Mouse (Mus musculus) frontal cortex, postnatal 25 days (tissue): ENCODE data around the gene Hivep1.

ENCODE experiments used
- DNase-seq, 2 experiments: peaks; one replicate each; pipeline ENCODE4 v3.0.0; 2022; ENCODE audit warnings: low spot score in 2 of 2

Gene Hivep1

DNA sequence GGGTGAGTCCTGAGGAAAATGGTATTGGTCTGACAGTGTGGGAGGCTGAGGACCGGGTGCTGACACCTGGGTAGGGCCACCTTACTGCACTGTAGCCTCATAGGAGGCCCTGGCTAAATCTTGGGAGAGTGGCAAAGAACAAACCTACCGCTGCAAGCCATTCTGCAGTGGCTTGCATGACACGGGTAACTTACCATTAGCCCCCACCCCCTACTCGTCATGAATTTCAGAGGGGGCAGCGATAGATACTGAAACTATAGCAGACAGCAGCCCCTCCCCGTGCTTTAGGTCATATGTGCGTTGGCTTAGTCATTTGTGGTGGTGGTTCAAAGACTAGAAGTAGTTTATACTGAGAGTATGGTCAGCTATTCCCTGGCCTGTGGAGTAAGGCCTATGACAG lies 61.8 kb downstream of the Hivep1 start:
- no peak for DNase-seq

DNA sequence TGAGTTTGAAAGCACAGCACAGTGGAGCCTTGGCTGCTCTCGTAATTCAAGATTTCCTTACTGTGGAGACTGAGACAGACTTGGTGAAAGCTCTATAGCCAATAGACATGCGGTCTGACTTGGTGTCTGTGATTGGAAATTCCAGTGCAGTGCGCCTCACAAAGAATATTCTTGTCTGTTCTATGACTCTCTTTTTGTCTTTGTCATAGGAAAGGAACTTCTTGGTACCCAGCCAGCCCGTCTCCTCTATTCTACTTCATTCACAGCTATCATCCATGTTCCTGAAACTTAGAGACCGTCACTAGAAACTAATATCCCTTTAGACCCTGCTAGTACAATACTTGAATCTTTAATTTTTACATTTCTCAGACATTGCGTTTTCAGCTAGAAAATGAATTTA lies 64.5 kb downstream of the Hivep1 start:
- DNase-seq = no peak

DNA sequence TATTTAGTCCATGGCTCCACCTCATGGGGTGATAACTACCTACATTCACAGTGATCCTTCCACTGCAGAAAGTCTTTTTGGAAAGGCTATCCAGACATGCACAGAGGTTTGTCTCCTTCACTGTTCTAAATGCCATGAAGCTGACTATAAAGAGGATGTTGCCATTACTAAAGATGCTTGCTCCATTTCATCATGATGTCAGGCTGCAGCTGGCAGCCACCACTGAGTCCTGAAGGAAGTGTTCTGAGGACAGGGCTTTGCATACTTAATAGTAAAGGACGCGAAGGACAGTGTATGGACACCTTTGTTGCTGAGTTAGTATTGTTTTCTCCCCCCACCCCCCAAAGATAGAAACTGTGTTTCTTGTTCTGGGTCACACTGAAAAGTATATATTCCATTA lies 67.2 kb downstream of the Hivep1 start:
- no peak for DNase-seq

DNA sequence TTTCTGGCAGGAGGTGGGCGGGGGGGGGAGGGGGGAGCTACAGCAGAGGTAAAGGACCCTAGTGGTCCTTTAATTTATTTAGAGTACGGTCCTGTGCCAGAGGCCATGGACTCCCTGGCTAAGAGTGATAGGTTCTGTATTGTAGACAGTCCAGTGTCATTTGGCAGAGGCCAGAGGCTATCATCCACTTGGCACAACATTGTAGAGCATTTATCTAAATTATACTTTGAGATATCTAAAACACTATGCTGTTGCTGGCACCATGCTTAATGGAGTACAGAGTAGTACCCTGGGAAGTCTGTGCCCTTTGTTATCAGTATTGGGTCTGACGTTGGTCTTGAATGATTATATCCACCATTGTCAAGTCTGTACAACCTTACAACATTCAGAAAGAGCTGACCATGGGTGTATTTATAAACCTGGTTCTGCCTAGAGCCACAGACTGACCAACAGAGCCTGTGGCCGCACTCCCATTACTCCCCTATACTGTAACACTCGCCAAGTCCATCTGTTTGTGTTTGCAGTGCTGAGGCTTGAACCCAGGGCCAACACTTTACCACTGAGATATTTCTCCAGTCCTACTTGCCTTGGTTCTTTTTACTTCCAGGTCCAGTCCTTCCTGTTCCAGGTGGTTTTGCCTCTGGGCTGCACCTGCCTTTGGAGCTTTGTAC lies 69.4 kb downstream of the Hivep1 start:
- DNase-seq = no peak

DNA sequence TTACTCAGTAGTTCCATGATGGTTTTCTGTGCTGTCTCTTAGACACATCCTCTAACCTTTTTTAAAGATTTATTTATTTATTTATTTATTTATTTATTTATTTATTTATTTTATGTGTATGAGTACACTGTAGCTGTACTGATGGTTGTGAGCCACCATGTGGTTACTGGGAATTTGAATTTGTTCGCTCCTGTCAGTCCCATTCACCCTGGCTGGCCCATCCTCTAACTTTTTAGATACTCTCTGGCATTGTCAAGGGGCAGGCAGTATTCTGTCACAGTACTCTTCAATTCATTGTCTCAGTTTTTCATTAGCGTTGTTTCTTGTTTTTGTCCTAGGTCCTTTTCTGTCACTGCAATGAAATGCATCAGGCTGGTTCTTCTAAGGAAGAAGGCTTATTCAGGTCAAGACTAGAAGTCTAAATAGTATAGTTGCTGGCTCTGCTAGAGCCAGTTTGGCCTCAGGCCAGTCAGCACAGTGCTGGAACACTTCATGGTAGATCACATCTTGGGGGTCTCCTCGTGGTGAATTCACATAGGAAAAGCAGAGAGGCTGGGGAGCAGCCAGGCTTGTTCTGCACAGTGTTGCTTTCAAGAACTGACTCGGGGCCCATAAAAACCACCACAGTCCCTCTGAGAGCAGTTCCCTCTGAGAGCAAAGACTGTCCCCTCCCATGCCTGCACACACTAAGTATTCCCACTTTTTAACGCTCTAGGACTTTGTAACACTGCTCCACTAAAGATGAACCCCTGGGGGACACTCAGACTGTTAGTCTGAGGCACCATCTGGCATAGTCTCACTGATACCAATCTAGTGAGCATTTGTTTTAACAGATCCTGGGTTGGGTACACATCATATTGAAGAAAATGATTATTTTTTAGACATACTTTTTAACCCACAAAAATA lies 70.2 kb downstream of the Hivep1 start:
- DNase-seq = no peak

DNA sequence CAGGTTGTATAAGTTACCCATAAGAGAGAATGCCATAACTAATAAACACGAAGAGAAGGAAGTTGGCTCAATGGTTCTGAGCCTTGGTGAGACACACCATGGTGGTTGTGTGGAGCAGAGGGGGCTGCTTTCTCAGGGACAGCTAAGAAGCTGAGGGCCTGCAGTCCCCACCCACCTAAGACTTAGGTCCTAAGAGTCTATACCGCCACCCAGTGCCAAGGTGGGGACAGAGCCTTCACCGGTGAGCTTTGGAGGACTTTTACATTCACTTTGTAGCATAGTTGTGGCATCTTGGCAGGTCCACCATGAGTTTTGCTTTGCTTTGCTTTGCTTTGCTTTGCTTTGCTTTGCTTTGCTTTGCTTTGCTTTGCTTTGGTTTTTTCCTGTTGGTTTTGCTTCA lies 92.8 kb downstream of the Hivep1 start:
- no peak for DNase-seq

DNA sequence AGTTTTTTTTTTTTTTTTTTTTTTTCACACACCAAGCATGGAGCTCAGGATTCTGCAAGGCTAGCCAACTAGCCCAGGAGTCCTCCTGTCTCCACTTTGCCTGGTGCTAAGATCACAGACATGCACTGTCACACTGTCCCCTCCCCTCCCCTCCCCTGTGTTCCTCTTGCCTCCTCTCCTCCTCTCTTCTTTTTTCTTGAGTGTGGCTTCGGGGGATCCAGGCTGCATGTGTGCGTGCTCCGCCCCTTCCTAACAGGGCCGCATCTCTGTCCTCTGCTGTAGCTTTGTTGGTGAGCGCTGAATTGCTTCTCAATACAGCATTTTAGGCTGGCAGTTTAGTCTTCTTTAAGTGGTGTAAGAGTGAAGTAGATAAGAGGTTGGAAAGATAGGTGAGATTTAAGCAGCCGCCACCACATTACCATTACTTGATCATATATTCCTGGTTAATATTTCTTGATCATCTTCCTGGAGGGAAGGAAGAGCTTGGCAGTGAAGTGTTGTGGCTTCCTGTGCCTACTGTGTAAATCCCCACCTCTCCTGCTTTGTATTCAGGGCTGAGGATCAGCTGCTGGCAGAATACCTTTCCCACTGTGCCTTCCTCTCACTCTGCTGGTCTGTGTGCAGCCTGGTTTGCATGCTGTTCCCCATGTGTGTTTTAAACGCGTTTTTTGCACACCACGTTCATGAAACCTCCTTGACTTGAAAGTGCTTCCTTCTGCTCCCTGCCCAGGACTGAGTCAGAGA lies 97.7 kb downstream of the Hivep1 start:
- no peak for DNase-seq

DNA sequence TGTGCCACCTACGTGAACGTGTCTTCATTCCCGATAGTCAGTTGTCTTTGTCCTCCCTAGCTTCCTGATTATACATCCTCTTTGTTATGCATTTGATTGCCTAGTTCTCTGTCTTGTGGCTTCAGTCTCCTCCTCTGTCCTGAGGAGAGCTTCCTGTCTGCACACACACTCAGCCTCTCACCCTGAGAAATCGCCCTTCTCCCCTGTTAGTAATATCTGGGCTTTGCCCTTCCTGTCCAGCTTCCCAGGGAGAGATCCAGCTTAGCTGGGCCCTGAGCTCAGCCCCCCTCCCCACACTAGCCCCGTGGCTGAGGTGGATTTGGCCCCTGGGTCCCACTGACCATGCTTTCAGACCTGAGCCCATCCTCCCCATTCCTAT lies 98.2 kb downstream of the Hivep1 start:
- DNase-seq = no peak

DNA sequence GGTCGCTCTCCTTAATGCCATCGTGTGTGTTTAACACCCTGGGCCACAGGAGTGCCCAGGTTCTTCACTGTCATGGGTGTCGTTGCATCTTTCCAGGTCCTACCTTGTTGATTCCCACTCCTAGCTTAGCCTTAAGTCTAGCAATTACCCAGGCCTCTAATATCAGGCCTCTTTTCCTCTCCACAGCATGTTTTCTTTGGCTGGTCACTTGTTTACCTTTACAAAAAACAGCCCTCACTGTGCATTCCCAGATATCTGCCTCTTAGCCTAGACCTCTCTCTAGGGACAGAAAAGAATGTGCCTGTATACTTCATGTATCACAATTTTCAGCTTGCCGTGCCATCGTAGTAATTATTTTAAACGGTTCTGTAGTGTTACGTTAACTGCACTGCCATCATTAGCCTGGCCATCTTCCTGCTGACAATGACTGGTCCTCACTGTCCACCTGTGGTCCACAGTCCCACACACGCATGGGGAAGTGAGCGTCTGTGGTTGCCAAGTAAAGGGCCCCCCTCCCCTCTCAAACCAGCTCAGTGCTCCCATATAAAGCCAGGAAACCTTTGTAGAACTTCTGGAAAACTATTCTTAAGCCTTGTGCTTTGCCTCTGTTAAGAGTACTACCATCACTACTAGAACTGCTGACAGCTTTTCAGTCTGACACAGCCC lies 98.8 kb downstream of the Hivep1 start:
- no peak for DNase-seq

DNA sequence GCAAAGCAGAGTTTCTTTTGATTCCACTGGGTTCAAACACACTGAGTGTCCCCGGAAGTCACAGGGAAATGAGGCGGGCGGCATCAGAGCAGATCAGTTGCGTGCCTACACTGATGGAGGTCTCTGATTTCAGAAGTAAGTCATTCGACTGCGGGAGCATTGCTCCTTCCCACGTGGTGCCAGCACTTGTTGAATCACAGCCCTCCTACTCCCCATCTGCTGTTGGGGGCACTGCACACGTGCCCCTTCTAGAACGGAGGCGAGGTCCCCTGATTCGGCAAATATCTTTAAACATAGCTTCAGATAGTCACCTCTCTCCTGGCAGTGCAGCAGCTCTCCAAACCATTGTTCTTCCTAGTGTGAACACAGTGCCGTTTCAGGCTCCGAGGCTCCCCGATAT lies 106.4 kb downstream of the Hivep1 start:
- no peak for DNase-seq

DNA sequence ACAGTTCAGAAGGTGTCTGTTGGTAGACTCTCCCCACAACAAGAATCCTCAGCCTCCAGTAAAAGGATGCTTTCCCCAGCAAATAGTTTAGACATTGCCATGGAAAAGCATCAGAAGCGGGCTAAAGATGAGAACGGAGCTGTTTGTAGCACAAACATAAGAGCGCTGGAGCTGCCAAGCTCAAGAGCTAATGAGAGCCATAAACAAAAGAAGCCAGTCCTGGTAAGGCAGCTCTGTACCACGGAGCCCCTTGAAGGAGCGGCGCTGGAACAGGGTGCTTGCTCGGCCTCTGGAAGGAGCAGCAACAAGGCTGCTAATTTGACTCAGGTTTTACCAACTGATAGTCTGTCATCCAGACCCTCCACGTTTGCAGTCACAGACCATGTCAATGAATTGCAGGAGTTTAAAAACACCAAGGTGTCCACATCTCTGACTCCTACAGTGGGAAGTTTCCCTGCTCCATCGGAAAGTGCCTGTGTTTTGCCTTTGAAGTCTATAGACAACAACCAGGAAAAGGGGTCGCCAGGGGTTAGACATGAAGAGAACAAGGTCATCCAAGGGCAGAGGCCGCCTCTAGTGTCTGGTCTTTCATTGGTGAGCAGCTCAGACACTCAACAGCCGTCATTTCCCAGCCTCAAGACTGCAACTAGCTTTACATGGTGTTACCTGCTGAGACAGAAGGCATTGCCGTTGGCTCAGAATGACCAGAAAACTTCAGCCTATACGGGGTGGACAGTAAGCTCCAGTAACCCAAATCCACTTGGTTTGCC lies 107.8 kb downstream of the Hivep1 start:
- no peak for DNase-seq

DNA sequence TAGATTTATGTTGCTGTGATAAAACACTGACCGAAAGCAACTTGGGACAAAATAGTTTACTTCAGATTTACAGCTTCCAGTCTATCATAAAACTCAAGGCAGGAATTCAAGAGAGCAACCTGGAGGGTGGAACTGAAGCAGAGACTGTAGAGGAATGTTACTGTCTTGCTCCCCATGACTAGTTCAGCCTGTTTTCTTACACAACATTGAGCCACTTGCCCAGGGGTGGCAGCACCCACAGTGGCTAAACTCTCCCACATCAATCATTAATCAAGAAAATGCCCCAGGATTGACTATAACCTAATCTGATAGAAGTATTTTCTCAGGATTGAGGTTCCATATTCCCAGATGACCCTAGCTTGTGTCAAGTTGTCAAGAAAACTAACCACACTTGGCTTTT lies 119.0 kb downstream of the Hivep1 start:
- no peak for DNase-seq

DNA sequence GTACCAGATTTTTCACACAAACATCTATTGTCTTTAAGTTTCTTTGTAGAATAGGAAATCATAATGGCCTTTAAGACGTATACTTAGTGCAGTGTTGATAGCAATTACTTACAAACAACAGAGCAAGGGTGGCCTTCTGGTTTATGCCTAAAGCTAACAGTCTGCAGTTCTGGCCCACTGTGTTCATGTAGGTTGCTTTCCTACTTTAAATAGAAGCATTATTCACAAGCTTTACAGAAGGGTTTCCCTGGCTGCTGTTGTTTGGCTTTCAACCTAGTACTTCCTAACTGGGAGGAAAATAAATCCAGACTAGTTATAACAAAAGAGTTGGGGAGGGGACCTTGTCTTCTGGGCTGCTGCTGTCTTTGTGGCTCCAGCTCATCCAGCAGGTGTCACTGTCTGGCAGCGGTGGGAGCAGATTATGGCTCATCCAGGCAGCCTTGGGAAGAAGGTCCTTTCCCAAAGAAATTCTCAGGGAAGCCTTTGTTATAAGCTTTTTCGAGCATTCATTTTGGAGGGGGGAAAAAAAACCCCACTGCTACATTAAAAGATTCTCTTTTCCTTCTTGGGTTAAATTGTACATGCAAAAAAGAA lies 123.1 kb downstream of the Hivep1 start:
- DNase-seq = no peak

DNA sequence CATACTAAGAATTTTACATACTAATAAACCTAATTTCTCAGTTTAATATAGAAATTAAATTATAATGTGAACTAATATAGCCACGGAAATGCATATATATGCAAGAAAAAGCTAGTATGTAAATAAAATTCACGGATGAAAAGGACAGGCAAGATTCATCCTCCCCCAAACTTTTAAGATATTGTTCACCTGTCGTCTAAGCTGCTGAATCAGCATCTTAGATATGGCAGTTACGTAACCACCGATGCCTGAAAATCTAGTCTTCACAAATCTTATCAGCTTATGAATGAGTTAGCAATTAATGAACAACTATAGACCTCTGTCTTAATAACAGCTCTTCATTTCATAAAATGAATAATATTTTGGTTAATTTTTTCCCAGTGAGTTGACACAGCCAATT lies 130.8 kb downstream of the Hivep1 start:
- DNase-seq = no peak

DNA sequence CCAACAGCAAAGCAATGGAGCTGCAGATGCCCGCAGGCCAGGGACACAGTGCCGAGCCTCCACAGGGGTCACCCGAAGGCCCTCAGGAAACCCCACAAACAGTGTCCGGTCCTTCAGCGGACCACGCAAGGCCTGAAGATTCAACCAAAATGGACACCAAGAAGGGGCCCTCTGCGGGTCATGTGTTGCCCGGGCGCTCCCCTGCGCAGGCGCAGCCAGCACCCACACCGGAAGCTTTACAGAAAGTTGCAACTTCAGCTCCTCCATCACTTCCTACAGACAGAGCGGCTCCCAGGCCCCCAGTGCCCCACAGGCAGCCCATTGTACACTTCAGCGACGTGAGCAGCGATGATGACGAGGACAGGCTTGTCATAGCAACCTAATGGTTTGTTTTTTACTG lies 132.3 kb downstream of the Hivep1 start:
- no peak for DNase-seq

DNA sequence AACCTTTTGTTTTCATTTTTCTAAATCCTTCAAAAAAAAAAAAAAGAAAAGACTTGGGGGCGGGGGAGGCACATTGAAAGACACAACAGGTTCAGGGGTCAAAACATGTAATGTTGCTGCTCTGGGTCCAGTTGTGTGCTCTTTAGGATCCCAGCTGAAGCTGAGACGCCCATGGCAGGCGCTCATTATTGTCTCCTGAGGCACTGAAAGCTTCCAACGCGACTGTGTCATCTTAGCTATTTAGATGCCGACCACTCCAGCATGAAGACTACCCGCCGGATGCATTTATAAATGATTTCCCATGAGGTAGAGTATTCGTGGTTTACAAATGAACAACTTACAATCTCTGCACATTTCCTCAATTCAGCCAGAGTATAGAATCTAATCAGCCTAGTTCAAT lies 141.2 kb downstream of the Hivep1 start:
- DNase-seq = no peak

DNA sequence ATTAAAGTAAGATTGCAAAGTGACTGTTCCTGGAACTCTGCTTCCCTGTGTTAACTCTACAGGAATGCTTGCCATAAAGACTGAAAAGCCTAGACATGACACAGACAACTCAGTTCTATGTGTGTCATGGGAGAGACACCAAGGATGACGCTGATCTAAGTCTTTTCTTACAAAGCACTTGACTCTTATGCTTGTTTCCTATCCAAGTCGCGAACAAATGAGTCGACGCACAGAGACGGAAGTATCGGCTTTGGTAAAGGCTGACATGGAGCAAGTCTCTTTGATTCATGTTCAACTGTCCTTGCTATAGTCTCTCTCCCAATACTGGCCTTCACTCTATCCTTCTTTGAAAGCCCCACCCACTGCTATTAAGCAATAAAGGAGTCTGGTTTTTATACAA lies 143.8 kb downstream of the Hivep1 start:
- no peak for DNase-seq

DNA sequence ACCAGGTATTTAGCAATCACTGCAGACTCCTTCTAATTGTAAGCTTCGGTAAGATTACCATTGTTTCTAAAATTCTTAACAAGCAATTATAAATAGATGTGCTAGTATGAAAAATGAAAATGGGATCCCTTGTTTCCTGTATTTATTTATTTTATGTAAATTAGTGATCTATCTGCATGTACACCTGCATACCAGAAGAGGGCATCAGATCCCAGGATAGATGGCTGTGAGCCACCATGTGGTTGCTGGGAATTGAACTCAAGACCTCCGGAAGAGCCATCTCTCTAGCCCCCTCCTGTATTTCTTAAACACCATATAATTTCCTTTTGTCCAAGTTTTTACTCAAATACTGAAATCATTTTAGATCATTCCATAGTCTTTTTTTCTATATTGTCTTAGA lies 145.8 kb downstream of the Hivep1 start:
- no peak for DNase-seq

DNA sequence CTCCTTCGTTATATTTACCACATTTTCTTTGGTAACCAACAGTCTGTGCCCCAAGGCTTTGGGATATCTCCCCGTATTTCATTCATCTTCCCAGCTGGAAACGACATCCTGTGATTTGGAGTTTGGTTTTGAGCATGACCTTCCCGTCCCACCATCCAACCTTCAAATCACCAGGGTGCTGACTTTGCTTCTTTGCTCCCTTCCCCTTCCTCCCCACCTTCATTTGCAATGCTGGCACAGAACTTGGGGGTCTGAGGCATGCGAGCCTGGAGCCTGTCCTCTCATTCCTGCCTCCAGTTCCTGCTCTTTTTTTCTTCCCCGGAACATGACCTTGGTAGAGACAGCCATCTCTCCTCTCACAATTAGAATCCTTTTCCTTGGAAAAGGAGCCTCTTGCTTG lies 161.7 kb downstream of the Hivep1 start:
- no peak for DNase-seq

DNA sequence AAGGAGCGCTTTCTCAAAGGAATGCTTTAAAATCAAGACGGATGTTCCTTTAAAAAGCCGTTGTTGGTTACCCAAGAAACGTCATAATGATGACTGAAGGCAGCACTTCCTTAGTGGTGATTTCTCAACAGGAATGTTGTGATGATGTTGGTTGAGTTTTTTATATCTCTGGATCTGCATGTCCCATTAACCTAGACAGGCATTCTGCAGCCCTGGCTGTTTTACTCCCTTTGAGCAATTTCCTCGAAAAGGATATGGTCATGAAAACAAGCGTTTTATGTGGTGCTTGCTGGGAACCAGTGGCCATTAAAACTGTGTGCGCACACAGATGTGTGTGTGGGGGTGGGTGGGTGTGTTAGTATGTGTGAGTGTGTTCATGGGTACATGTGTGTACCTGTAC lies 170.6 kb downstream of the Hivep1 start:
- DNase-seq = no peak

DNA sequence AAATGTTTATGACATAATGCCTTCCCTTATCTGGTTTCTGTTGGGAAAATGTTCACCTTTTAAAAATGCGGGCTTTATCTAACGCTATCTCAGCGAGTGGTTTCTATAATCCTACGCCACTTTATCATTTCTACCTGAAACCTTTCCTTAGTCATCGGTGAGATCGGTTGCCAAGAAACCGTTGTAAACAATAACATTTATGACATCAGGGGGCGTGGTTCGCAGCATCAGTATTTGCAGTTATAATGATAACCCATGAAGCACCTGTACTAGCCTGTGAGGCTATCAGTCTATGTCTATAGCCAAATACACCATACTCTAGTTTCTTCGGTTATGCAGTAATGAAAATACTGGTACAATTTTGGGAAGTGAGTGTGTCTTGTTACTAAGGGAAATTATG lies 177.0 kb downstream of the Hivep1 start:
- DNase-seq = no peak
